Mouse (Mus musculus): ENCODE measurements at regions not wholly inside any gene's neighbourhood (a gene's known extent, or its start where the extent isn't known, plus 50 kb on each side); places are given as distances from the start of the nearest gene placed in this dataset.

DNA sequence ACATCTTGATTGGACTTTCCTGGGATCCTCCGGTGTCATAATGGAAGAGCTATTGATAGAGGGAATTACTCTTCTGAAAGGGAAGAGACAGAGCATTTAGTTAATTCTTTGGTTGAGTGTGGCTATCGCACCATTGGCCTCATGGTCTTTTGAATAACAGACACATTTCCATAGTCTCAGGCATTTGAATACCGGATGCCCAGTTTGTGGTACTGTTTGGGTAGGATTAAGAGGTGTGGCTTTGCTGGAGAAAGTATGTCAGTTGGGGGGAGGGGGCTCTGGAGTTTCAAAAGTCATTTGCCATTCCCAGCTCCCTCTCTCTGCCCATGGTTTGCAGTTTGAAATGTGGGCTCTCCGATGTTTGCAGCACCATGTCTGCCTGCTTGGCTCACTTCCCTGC, 139.4 kb upstream of the Smim15 start:
- DNase-seq (ENCODE audit: low spot score in 2 of 2): no peak

DNA sequence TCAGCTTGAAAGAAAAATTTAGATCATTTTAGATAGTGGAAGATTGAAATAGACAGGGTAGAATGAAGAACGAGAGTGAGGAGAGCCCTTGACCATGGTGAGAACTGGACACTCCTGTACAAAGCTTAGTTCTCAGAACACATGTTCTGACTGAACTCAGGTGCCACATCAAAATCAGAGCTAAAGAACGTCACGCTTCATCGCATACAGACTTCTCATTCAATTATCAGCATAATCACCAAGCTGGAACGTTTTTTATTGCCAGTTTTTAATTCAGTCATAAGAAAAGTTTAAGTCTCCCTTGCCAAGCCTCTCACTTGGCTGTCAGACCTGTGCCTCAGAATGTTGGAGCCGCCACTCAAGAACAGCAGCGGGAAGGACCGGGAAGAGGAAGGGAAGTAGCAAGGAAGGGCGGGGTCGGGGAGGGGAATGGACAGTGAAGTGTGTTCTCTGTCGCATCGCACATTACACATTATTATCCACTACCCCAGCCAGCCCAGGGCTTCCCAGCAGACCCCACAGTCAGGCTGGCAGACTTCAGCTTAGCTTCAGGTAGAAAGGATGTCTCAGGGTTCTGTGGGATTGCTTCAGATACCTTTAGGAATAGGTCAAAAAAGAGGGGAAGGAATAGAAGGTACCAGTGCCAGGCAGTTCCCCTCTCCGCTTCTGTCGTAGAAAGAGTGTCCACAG, 140.1 kb upstream of the Smim15 start:
- no peak for DNase-seq (ENCODE audit: low spot score in 2 of 2)

DNA sequence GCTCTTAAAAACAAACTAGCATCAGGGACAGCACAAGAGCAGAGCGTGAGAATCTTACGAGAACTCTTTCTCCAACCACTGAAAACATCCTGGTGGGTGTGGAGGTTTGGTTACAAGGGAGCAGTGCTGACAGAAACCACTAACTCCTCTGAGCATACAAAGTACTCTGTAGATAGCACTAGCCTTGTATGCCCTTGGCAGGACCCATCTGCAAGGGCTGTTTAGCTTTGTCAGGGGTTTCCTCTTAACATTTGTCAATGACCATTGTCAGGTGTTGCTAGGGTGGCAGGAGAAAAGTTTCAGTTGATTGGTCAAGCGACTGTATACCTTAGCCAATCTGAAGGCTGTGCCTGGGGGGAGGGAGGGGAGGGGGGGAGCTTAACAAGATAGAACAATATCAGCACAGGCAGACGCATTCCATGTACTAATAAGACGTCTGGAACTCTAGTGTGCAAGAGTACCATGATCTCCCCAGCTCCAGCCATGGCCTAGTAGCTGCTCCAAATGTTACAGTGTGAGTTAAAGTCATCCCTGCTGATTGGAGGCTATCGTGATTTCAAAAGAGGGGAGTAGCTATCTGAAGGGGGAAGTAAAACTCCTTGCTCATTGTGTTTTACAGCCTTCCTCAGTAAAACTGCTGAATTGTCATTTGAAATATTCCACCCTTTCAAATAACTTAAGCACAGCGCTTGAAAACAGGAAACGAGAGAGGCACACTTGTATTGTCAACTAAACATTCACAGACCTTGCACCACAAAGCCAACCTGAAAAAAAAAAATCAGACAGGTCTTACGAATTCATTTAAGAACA, 140.9 kb upstream of the Smim15 start:
- no peak for DNase-seq (ENCODE audit: low spot score in 2 of 2)

DNA sequence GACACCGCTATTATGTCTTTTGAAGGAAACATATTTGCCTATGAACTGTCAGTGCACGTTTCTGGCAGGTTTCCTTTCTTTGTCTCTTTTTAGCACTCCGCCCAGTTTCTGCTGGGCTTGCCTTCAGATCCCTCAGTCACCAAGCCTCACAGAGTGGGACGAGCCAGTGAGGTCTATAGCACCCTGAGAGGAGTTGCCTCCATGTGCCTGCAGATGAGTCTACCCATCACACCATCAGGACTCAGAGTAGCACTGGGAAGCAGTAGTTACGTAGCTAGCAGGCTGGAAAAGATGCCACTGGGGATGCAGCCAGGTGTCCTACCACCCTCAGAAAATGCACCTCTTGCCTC, 141.5 kb upstream of the Smim15 start:
- no peak for DNase-seq (ENCODE audit: low spot score in 2 of 2)

DNA sequence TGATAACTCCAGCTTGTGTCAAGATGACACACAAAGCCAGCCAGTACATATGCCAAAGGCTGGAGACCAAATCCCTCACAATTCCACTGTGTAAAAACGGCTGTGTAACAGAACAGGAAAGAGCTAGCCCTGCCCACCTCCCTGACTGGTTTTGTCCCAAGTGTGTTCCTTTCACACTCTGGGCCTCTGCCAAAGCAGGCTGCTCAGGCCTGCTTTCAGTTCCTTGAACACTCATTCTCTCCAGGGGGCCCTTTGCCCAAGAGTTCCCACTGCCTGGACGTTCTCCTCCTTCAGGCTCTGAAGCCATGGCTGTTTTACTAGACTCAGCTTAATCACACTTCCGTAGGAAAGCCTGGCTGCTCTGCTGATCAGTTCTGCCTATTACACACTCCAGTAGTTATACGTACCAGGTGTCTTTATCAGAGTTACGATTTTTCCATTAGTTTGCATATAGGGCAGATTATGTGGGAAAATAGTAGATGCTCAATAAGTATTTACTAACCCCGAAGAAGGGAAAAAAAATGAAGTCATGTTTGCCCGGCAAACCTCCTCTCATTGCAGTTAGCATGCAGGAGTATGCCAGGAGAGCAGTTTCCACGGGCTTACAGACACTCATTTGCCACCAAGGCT, 144.5 kb upstream of the Smim15 start:
- no peak for DNase-seq (ENCODE audit: low spot score in 2 of 2)

DNA sequence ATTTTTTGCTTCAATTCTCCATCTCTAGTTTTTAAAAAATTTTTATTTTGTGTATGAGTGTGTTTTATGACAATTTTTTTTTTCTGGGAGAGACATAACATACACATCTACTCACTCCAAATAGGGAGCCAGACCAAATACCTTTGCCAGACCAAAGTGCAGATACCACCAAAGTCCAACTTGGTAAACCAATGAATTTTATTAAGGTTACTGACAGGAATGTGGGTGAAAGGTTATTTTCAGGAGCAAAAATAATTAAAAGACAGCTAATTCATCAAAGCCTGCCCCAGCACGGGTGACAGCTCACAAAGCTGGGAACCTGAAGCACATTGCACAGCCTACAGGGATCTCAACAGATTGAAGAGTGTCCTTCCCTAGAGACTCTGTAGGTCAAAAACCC, 146.6 kb upstream of the Smim15 start:
- DNase-seq (ENCODE audit: low spot score in 2 of 2): no peak

DNA sequence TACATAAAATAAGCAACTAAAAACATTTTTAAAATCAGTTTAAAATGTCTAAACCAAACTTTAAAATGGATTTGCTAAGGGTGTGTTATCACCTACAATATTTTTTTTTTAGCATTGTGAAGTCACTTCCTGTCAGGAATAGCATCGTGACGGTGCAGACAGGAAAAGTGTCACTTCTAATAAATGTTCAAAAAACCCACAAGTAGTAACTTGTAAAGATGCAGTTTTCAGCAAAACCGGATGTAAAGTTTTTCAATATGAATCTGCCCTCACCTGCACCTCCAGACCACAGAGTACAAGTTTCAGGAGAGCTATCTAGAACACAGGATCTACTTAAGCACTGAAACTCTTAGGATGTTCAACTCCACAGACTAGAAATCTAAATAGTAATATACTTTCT, 147.1 kb upstream of the Smim15 start:
- DNase-seq (ENCODE audit: low spot score in 2 of 2): no peak

DNA sequence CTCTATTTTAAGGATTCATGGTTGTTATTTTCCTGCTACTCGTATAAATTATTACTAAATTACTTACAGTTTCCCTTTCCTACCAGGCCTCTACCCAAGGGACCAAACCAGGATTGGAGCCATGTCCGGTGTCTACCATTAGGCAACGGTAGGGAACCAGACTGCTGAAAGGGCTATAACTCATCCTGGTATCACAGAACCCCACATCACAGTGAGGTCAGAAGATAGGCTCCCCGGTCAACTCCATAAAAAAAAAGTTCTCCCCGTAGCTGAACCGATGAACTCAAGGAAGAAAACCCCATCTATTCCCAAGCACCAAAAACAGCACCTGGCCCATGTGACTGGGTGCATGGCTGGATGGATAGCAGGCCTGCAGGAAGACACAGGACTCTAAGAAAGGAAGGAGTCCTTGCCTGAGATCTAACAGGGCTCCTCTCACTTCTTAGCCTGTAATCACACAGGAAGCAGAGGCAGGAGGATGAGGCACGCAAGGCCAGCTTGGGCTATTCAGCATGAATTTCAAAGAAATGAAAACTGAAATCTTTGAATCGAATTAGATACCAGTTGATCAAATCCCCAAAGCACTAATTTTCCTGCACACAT, 150.6 kb upstream of the Smim15 start:
- DNase-seq (ENCODE audit: low spot score in 2 of 2): no peak

DNA sequence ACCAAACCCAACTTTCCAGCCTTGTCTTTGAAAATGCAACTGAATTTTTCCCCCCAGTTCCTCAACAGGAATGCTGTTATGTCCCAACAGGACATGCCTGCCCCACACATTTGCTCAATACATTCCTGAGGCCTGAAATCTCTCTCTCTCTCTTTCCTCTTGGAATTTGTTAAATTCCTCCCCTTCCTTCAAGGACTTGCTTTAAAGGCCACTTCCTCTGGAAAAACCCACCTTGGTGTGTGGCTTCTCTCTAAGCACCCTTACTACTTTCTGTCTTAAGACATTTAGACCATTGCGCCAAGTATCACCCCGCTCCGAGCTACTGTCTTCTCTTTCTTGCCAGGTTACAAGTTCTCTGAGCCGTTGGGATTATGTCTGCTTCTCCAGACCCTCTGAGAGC, 151.2 kb upstream of the Smim15 start:
- DNase-seq (ENCODE audit: low spot score in 2 of 2): no peak

DNA sequence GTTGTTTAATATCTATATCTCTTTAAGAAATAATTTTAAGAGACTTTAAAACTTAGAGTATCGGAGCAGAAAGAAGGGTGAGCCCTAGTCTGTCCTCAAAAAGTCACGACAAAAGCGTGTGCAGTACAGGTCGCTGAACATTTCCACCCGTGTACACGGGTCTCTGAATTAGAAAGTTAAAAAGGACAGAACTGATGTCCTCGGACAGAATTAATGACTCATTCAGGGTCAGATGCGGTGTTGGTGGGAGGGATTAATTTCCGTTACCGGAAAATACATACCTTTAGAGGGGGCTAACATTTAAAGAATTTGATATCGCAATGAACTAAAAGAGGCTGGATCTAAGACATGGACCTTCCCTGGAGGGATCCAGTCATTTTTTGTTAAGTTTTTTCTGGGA, 152.3 kb upstream of the Smim15 start:
- DNase-seq (ENCODE audit: low spot score in 2 of 2): no peak

DNA sequence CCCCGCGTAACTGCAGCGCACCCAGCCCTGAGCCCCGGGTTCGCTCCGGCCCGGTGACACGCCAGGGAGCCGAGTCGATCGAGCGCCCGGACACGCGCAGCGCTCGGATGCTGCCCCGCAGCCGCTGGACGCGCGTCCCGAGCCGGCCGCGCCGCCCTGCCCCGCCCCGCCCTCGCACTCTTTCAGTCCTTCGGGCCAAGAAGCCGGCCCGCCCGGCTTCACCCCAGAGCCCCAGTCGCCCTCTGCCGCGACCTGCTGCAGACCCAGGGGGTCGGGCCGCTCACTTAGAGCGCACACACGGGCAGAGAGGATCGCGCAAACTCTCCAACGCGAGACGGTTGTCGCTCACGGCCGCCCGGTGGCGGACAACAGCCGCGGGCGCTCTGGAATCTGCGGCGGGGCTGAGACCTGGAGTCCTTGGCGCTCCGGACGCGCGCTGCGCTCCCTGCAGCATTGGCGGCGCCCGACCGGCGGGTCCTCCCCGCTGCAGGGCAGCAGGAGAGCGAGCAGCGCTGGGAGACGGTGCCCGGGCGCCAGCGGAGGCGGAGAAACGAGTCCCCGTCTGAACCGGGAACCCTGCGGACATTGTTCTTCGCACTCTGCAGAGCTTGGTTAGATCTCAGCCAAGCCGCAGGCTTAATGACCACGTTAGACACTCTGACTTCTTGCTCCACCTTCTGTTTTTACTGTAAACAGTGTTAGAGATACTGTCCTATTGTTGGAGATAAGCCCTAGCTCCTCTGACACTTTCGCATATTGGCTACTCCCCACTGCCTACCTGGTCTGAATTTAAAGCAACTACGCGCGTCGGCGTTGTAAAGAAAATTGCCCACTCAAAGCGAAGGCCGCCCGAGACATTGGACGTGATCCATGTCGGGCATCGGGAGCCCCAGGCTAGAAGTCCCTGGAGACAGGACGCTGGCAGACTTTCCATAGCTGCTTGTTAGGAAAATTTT, 153.1 kb upstream of the Smim15 start:
- peak; percentile 50 to 63 for DNase-seq (ENCODE audit: low spot score in 2 of 2)

DNA sequence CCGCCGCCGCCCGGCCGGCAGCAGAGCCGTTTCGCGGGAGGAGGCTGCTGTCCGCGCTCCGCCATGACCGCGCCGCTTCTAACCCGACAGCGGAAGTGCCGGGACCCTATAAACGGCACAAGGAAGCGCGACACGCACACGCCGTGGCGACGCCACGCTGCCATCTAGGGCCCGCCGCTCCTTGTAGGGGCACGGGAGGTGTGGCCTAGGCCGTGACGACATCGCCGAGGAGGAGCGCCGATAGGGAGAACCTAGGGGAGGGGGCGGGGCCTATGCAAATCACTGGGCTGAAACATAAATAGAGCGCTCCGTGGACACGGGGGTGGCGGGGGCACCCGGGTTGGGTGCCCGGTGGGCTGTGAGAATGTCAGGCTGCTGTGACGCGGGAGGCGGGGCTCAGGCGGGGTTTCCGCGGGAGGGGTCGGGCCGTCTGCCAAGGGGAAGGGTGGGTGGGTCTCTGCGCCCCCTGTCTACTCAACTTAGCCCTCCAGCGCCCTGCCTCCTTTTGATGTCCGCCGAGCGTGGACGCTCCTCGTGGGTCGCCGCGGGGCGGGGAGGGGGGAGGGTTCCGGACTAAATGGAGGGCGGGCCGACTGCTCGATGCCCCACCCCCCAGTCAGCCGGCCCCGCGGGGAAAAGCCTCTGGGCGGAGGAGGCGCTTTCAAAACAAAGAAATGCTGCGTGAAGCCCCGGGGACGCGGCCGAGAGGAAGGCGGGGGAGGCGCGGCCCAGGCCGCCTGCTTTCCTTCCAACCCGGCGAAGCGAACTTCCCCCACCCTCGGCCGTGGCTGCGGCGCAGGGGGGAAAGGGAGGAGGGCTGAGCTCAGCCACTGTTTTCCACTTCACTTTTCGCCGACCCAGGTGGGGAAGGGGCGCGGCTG, 154.0 kb upstream of the Smim15 start:
- DNase-seq (ENCODE audit: low spot score in 2 of 2): peak; percentile 97 to 99

DNA sequence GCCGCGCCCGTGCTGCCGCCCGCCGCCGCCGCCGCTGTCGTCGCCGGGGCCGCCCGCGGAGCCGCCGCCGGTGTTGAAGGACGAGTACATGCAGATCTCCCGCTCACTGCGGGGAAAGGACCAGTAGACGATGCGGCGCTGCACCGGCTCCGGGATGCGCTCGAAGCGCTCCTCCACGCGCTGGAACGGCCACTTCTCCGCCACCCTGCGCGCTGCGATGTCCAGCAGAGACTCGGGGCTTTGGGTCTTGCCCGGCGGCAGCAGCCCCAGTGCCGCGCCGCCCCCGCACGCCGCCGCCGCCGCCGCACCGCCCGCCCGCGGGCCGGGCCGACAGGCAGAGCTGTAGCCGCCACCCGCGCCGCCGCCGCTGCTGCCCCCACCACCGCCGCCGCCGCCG, 154.7 kb upstream of the Smim15 start:
- peak in 1 of 2 experiments; percentile 31 for DNase-seq (ENCODE audit: low spot score in 2 of 2)

DNA sequence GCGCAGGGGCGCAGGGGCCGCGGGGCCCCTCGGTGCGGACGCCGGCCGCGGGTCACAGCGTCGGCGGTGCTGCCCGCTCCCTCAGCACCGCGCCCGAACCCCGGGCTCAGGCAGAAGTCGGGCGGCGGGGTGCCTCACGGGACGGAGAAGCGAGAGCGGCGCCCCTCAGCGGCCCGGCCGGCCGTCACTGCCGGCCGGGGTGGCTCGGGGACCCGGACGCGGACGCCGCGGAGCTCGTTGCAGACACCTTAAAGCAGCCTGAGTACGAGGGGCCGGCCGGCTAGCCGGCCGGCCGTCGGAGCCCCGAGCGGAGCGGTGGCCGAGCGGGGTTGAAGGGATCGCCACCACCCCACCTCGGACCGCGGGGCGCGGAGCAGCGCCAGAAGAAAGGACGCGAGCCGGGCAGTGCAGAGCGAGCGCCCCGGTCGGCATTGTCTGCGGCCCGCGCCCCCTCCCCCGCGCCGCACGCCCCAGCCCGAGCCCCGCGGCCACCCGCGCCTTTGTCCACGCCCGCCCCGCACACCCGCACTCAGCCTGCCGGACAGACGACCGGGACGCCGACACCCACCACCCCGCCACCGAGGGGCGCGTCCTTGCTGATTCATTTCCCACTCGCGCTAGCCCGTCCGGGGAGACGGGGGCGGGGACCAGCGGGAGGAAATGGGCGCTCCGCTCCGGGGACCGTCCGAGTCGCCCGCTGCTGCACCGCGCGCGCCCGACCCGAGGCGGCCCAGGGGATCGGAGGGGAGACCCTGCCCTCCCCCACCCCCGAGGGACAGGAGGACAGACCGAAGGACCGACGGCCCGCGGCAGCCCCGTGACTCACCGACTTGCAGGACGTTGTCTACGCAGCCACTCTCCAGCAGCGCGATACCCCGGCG, 155.4 kb upstream of the Smim15 start:
- DNase-seq (ENCODE audit: low spot score in 2 of 2): peak; percentile 52 to 67

DNA sequence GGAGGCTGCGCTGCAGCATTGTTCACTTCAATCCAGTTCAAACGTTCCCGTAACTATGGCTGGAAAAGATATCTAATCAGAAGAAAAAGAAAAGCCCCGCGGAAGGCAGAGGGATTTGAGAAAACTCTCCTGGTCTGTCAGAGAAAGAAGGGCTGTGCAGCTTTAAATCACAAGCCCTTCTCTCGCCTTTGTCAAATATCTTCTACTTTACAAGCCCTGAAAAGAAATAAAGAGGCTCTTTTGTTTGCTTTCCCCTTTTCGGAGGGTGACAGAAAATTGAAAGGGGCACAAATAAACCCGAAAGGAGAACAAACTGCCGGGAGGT, 156.1 kb upstream of the Smim15 start:
- no peak for DNase-seq (ENCODE audit: low spot score in 2 of 2)

DNA sequence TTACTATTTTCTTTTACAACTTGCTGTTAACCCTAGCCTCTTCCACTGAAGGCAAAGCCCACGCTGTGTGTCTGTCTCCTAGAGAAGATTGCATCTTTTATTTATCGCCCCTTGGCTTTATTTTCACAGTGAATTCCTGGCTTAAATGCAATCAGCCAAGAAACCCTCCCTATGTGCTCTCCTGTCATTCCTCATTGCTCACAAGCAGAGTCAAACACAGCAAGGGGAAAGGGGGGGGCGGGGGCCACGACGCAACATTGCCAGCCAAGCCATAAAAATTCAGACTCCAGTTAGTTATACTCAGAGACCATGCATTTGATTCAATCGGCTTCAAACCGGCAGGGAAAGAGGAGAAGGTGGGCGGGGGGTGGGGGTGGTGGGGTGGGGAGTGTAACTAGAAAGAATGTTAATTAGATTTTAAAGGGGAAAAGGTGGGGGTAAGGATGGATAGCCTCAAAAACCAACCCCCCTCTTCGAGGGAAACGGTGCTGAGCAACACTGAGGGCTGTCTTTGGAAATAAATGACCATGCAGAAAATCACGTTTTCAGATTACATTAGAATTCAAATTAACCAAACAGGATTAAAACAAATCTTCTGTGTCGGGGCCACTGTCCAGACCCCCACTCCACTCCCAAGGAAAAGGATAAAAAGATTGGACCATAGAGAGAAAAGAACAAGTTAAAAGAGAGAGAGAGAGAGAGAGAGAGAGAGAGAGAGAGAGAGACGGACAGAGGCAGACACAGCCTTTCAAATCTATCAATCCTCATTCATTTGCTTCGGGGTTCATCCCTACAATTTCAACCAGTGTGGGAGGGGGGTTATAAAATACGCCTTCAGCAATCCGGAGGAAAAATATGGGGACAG, 156.6 kb upstream of the Smim15 start:
- no peak for DNase-seq (ENCODE audit: low spot score in 2 of 2)

DNA sequence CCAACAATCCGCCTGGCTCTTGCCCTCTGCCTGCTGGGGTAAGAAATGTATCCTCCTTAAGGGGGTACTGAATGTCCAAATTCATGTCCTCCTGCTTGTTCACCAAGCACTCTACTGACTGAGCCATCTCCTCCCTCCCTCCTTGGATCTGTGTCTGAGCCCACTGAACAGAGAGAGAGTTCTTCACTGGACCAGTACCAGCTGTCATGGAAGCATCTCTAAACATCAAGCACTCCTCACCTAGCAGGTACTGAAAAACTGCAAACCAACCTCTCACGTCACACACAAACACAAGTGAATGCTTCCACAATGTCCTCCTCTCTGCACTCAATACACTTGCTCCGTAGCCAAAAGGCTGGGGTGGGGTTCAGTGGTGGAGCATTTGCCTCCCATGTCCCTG, 159.4 kb upstream of the Smim15 start:
- DNase-seq (ENCODE audit: low spot score in 2 of 2): no peak

DNA sequence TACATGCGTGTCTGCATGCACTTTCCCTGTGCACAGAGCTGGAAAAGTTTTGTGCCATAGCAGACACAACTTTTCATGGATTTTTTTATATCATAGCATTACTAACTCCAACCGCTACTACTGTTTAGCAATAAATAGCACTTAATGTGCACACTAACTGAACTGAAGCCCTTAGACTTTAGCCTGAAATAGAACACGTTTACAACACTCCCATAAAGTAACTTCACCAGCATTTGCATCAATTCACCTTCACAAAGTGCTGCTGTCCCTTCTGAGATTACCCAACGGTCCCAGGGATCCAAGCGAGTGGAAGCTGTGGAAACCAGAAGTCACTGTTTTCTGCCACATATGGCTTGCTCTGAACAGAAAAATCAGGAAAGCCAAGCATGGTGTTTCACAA, 161.9 kb upstream of the Smim15 start:
- no peak for DNase-seq (ENCODE audit: low spot score in 2 of 2)
